Mouse (Mus musculus) G1E (cell line): ENCODE results near the gene Gm10198. TPM values are rescaled to one million over a fixed set of nuclear protein-coding genes. Genes with fewer than 3 reads are reported as not detected.

Experiments used
- ATAC-seq: 2 replicates; pipeline ENCODE4 v1.8.0; 2016; ENCODE audit warnings: mild to moderate bottlenecking; ENCODE audit not compliant: insufficient number of reproducible peaks, poor library complexity, low FRiP score, severe bottlenecking; ENCODE audit errors: extremely low read depth
- DNase-seq: peaks from one replicate; pipeline ENCODE4 v3.0.0; 2012; ENCODE audit warnings: low spot score
- H3K27me3 ChIP-seq: 2 replicates; pipeline ENCODE4 v1.6.1; 2012; ENCODE audit warnings: mild to moderate bottlenecking, low read length, inconsistent platforms; ENCODE audit not compliant: insufficient read depth
- H3K36me3 ChIP-seq: replicated peaks from 2 replicates; pipeline ENCODE3; 2012; ENCODE audit warnings: mild to moderate bottlenecking, inconsistent platforms
- H3K4me1 ChIP-seq: 2 replicates; pipeline ENCODE4 v1.6.1; 2012; ENCODE audit warnings: low read depth, low read length, inconsistent platforms, mixed read lengths; ENCODE audit not compliant: insufficient read depth
- H3K4me3 ChIP-seq: 2 replicates; pipeline ENCODE4 v1.5.1; 2012; ENCODE audit warnings: low read depth, mild to moderate bottlenecking, inconsistent platforms, low read length, moderate library complexity, mixed read lengths
- H3K9me3 ChIP-seq: replicated peaks from 2 replicates; pipeline ENCODE4 v1.6.1; 2012; ENCODE audit warnings: inconsistent platforms
- CTCF ChIP-seq: IDR thresholded peaks from 2 replicates; pipeline ENCODE4 v1.5.1; 2012; ENCODE audit warnings: low read depth, low read length, inconsistent platforms, mixed read lengths
- GATA1 ChIP-seq: IDR thresholded peaks from 2 replicates; pipeline ENCODE4 v1.6.1; 2012; ENCODE audit warnings: borderline replicate concordance, low read length, inconsistent platforms, mixed read lengths
- GATA2 ChIP-seq: IDR thresholded peaks from 2 replicates; pipeline ENCODE4 v1.6.1; 2012; ENCODE audit warnings: low read depth, low read length, inconsistent platforms, borderline replicate concordance
- POLR2AphosphoS5 ChIP-seq: IDR thresholded peaks from 2 replicates; pipeline ENCODE4 v1.6.1; 2012; ENCODE audit warnings: low read depth, low read length, inconsistent platforms; ENCODE audit not compliant: insufficient replicate concordance
- TAL1 ChIP-seq: conservative IDR thresholded peaks from 2 replicates; pipeline ENCODE4 v1.6.1; 2012; ENCODE audit warnings: low read depth, low read length, inconsistent platforms, mixed read lengths
- polyA plus RNA-seq: library from polyadenylated mRNA; stranded (reverse); fragments of >175 nt; gene quantifications from 2 replicates; pipeline ENCODE4 v1.2.3, GENCODE M21; 2012
- total RNA-seq, 2 experiments: library from RNA; stranded (forward) in 1 of 2; stranded (reverse) in 1 of 2; fragments of 200-1000 nt in 1 of 2; fragments of >200 nt in 1 of 2; fragmentation: Nextera tagmentation in 1 of 2; gene quantifications; 2 replicates each; pipeline ENCODE4 v1.2.3; 2014 to 2017

The Gm10198 gene
- total RNA-seq (2014; fragmentation: Nextera tagmentation) (not detected in 2 replicates), total RNA-seq (2017) (not detected in 2 replicates), polyA plus RNA-seq (not detected in 2 replicates)

DNA sequence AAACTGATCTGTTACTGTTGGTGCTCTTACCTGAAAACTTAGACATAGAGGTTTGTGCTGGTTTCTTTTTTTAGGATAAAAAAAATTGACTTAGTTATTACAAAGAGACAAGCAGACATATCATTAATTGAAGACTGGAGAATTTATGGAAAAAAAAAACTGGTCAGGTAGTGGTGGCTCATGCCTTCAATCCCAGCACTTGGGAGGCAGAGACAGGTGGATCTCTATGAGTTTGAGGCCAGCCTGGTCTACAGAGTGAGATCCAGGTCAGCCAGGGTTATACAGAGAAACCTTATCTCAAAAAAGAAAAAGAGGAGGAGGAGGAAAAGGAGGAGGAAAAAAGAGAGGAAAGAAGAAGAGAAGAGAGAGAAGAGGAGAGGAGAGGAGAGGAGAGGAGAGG is at the start of gene Gm10198:
Gene Gm10198 (plus strand): TSS at position 301 of the 400 bp plus-strand sequence.
- Histone ChIP-seq H3K9me3 (no peaks in the 10 kb centered on the region), H3K4me3 (no peak within 1 kb of the TSS), H3K27me3 (peaks cover 3% of the 10 kb centered on the region; the same call in 1 of the 2 replicates), H3K4me1 (peaks cover 10% of the 10 kb centered on the region; the same call in 1 of the 2 replicates), H3K36me3 (no peaks in the 10 kb centered on the region)
- no peak for TF ChIP-seq GATA1
- no peak for TF ChIP-seq TAL1
- TF ChIP-seq CTCF, result no peak
- no peak for TF ChIP-seq POLR2AphosphoS5
- no peak for TF ChIP-seq GATA2
- ATAC-seq (no peak), DNase-seq (no peak)

DNA sequence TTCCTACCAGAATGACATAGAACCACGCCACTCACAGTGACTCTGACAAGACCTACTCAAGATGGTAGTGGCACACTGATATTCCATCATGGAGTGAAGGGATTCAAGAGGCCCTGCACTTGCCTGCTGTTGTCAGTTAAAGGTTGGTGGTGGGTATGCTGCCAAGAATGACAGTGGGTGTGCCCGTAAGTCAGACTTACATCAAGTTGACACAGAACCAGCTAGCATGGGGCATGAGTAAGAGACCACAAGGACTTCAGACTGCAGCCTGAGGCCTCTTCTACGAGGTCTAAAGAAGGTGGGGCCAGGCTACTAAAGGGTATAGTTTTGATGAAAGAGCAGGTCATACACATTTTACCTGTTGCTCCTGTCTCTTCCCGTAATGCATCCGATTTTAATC is 47.3 kb upstream of the Gm10198 start:
- TF ChIP-seq GATA1, result no peak
- TF ChIP-seq CTCF, result no peak
- no peak for TF ChIP-seq GATA2
- TF ChIP-seq TAL1, result no peak
- TF ChIP-seq POLR2AphosphoS5, result no peak
- H3K9me3 ChIP-seq, result no peaks in the 10 kb centered on the region; the same call in 1 of the 2 replicates
- peaks cover 38% of the 10 kb centered on the region for H3K4me1 ChIP-seq
- peaks cover 6% of the 10 kb centered on the region for H3K36me3 ChIP-seq
- H3K27me3 ChIP-seq, result no peaks in the 10 kb centered on the region
- DNase-seq (no peak), ATAC-seq (no peak)
- H3K4me3 ChIP-seq, result no peak overlapping the region

DNA sequence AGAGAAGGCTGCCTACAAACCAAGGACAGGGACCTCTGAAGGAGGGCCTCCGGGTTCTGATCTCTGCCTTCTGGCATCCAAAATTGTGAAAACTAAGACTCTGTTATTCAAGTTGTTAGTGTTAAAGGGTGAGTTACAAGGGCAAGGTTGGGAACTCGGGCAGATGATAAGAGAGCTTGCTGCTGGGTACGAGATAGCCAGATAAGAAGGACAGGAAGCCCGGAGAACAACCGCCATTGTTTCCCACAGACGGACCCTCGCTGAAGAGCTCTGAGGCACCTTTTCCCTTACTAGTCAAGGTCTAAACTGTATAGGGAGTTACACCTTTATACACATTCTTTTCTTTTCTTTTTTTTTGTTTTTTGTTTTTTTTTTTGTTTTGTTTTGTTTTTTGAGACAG is 39.8 kb upstream of the Gm10198 start:
- Histone ChIP-seq H3K27me3 (no peaks in the 10 kb centered on the region), H3K9me3 (peaks cover 6% of the 10 kb centered on the region), H3K36me3 (peaks cover 2% of the 10 kb centered on the region), H3K4me3 (no peak overlapping the region), H3K4me1 (peaks cover 81% of the 10 kb centered on the region)
- ATAC-seq (peak; percentile 45; the same call in 1 of the 2 replicates), DNase-seq (no peak)
- TF ChIP-seq GATA2 (no peak), POLR2AphosphoS5 (no peak), TAL1 (no peak), CTCF (no peak), GATA1 (no peak)

DNA sequence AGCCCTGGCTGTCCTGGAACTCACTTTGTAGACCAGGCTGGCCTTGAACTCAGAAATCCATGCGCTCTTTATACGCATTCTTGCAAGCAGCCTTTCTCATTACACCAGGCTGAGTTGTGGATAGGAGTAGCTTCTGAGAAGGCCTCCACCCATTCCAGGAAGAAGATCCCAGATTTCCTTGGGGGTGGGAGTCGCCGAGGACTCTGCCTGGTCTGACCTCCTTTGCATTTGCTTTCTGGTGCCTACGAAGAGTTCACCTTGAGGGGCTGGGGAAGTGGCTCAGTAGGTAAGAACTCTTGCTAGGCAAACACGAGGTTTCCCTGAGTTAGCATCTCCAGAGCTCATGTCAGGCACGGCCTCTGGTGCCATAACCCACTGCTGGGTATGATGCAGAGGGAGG is 39.4 kb upstream of the Gm10198 start:
- peaks cover 2% of the 10 kb centered on the region for H3K36me3 ChIP-seq
- DNase-seq (no peak), ATAC-seq (no peak)
- no peaks in the 10 kb centered on the region for H3K27me3 ChIP-seq
- H3K9me3 ChIP-seq, result peaks cover 6% of the 10 kb centered on the region
- TF ChIP-seq GATA1, result no peak
- TF ChIP-seq TAL1, result no peak
- TF ChIP-seq CTCF, result no peak
- no peak for TF ChIP-seq POLR2AphosphoS5
- TF ChIP-seq GATA2, result no peak
- peaks cover 77% of the 10 kb centered on the region for H3K4me1 ChIP-seq
- no peak overlapping the region for H3K4me3 ChIP-seq

DNA sequence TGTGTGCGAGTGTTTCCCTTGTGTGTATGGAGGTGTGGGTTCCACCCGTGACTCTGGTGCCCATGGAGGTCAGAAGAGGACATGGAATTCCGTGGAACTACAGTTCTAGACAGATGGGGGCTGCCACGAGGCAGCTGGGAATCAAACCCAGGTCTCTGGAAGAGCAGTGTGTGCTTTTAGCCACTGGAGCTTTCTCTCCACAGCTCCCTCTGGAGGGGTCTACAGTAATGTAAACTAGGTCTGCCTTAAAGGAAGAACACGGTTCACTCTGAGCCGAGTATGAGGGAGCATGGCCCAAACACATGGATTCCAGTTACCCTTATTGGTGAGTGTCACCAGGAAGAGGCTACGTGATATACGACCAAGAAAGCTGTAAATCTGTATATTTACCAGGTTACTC is 38.6 kb upstream of the Gm10198 start:
- ATAC-seq (no peak), DNase-seq (no peak)
- no peak overlapping the region for H3K4me3 ChIP-seq
- no peaks in the 10 kb centered on the region for H3K27me3 ChIP-seq
- H3K4me1 ChIP-seq, result peaks cover 69% of the 10 kb centered on the region
- TF ChIP-seq GATA2 (no peak), CTCF (no peak), GATA1 (no peak), TAL1 (no peak), POLR2AphosphoS5 (no peak)
- peaks cover 2% of the 10 kb centered on the region for H3K36me3 ChIP-seq
- peaks cover 6% of the 10 kb centered on the region for H3K9me3 ChIP-seq

DNA sequence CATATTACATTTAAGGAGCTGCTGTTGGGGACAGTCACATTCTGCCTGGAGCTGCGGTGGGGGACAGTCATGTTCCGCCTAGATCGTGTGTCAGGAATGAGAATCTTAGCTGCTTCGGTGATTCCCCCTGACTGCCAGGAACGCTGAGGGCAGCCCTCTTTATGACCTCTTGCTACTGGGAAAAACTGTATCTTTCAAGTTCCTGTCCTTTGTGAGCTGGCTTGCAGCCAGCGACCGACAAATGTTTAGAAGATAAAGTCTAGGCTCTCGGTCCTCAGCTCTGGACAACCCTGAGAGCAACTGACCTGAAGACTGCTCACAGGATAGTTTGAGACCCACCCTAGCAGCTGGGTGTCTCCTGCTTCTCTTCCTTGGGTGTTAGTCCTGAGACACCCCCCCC is 37.3 kb upstream of the Gm10198 start:
- Histone ChIP-seq H3K4me1 (peaks cover 58% of the 10 kb centered on the region), H3K36me3 (peaks cover 2% of the 10 kb centered on the region), H3K9me3 (peaks cover 8% of the 10 kb centered on the region), H3K4me3 (no peak overlapping the region; the same call in 1 of the 2 replicates), H3K27me3 (no peaks in the 10 kb centered on the region)
- ATAC-seq (peak; percentile 26; the same call in 1 of the 2 replicates), DNase-seq (peak; percentile 36)
- TF ChIP-seq POLR2AphosphoS5 (no peak), CTCF (no peak), TAL1 (no peak), GATA1 (no peak), GATA2 (no peak)
